Mouse (Mus musculus): ENCODE measurements around the gene Slc25a21.

GRCm38 (mm10) chr12:56691001-56691400, 506.3 kb downstream of the Slc25a21 start:
- no peak for TF ChIP-seq CTCF (IDR thresholded peaks at IDR 0.05; ENCODE audit: control insufficient read depth, insufficient read depth, low read length)
- no peak for TF ChIP-seq POLR2A (IDR thresholded peaks at IDR 0.05; ENCODE audit: borderline replicate concordance, control insufficient read depth, low read depth, low read length)

All from bone marrow, adult 2 months (tissue).